Mouse (Mus musculus) limb, embryonic 11.5 days (tissue): ENCODE measurements around the gene Dio1. TPM values are rescaled to one million over a fixed set of nuclear protein-coding genes. Genes with fewer than 3 reads are reported as not detected.

Experiments used
- ATAC-seq: fragments of 200-750 bp; cut with Nextera tagmentation; 2 replicates; pipeline ENCODE4 v1.8.0; 2017; ENCODE audit warnings: low read depth; ENCODE audit not compliant: insufficient number of reproducible peaks, low FRiP score, low TSS enrichment
- DNase-seq: peaks from one replicate; pipeline ENCODE4 v3.0.0-alpha.2; 2015; ENCODE audit warnings: low spot score
- H3K27ac ChIP-seq: fragments of 300-500 bp; sonication (generic); replicated peaks from 2 replicates; pipeline ENCODE4 v1.5.1; 2014; ENCODE audit warnings: low read depth, mild to moderate bottlenecking, low read length
- H3K27me3 ChIP-seq: fragments of 300-500 bp; sonication (generic); 2 replicates; pipeline ENCODE4 v1.6.1; 2014; ENCODE audit warnings: mild to moderate bottlenecking, low read length, mixed read lengths; ENCODE audit not compliant: control insufficient read depth, insufficient read depth
- H3K36me3 ChIP-seq: fragments of 300-500 bp; sonication (generic); 2 replicates; pipeline ENCODE4 v1.6.1; 2014; ENCODE audit warnings: mild to moderate bottlenecking, low read length, moderate library complexity, mixed read lengths; ENCODE audit not compliant: control insufficient read depth, insufficient read depth
- H3K4me1 ChIP-seq: fragments of 300-500 bp; sonication (generic); 2 replicates; pipeline ENCODE4 v1.6.1; 2014; ENCODE audit warnings: low read length, mixed read lengths; ENCODE audit not compliant: control insufficient read depth, insufficient read depth
- H3K4me2 ChIP-seq: fragments of 300-500 bp; sonication (generic); 2 replicates; pipeline ENCODE4 v1.6.1; 2014; ENCODE audit warnings: low read depth, mild to moderate bottlenecking, moderate library complexity; ENCODE audit not compliant: severe bottlenecking
- H3K4me3 ChIP-seq: fragments of 300-500 bp; sonication (generic); 2 replicates; pipeline ENCODE4 v1.5.1; 2014; ENCODE audit warnings: low read depth, low read length
- H3K9ac ChIP-seq: fragments of 300-500 bp; sonication (generic); 2 replicates; pipeline ENCODE4 v1.6.1; 2014; ENCODE audit warnings: mild to moderate bottlenecking, low read length
- H3K9me3 ChIP-seq: fragments of 300-500 bp; sonication (generic); 2 replicates; pipeline ENCODE4 v1.6.1; 2016; ENCODE audit warnings: low read length; ENCODE audit not compliant: control insufficient read depth
- WGBS: fragments of 180-500 bp; shearing (Covaris S2); extraction: QIAGEN DNeasy Blood & Tissue Kit; methylation state at CpG from one replicate; pipeline ENCODE4 v1.1.7; 2014; 5-methylcytosine and 5-hydroxymethylcytosine counted together
- polyA plus RNA-seq: library from polyadenylated mRNA; unstranded; fragments of >200 nt; fragmentation: Nextera tagmentation; extraction: Ambion mirVana; gene quantifications from 2 replicates; pipeline ENCODE4 v1.2.1, GENCODE M21; 2014

The Dio1 gene
- polyA plus RNA-seq, 1 experiment from 2014 or later = not detected

- no peak for DNase-seq
- WGBS = 7% methylated on average over 7 of the region's 7 CpGs
- no peak for ATAC-seq
- Histone ChIP-seq H3K4me2 (peak overlapping the region; percentile 73), H3K27ac (0 out of 2 replicates have a peak overlapping the region, but pooled peaks have one; percentile 6), H3K27me3 (no peaks in the 10 kb centered on the region), H3K4me1 (peaks cover 10% of the 10 kb centered on the region), H3K36me3 (no peaks in the 10 kb centered on the region; the same call in 1 of the 2 replicates), H3K4me3 (peak overlapping the region; percentile 68), H3K9ac (peak overlapping the region; percentile 63), H3K9me3 (no peaks in the 10 kb centered on the region)
Observed at GRCm38 (mm10) chr4:107314479-107314805, 7.5 kb upstream of the Dio1 start.

GRCm38 (mm10) chr4:107313690-107314478, 6.9 kb upstream of the Dio1 start, which contains the start of gene Yipf1:
Gene Yipf1 (plus strand): TSS chr4:107314363.
- no peaks in the 10 kb centered on the region for H3K27me3 ChIP-seq
- no peaks in the 10 kb centered on the region for H3K9me3 ChIP-seq
- H3K9ac ChIP-seq = peak within 1 kb of the TSS; percentile 63
- no peaks in the 10 kb centered on the region for H3K36me3 ChIP-seq
- 2% methylated on average over 29 of the region's 29 CpGs for WGBS
- DNase-seq (peak; percentile 86), ATAC-seq (peak; percentile 88)
- 0 out of 2 replicates have a peak within 1 kb of the TSS, but pooled peaks have one; percentile 6 for H3K27ac ChIP-seq
- peak within 1 kb of the TSS; percentile 73 for H3K4me2 ChIP-seq
- H3K4me1 ChIP-seq = peaks cover 10% of the 10 kb centered on the region
- H3K4me3 ChIP-seq = peak within 1 kb of the TSS; percentile 68

GRCm38 (mm10) chr4:107303531-107303930, 3.4 kb downstream of the Dio1 start:
- H3K36me3 ChIP-seq = no peaks in the 10 kb centered on the region
- H3K4me1 ChIP-seq = no peaks in the 10 kb centered on the region
- DNase-seq = no peak
- H3K27me3 ChIP-seq = no peaks in the 10 kb centered on the region
- no peak overlapping the region for H3K4me2 ChIP-seq
- H3K4me3 ChIP-seq = no peak overlapping the region
- WGBS = 58% methylated on average over 3 of the region's 3 CpGs
- no peak for ATAC-seq
- no peaks in the 10 kb centered on the region for H3K9me3 ChIP-seq
- no peak overlapping the region for H3K9ac ChIP-seq
- no peak overlapping the region for H3K27ac ChIP-seq

GRCm38 (mm10) chr4:107302832-107303231, 4.1 kb downstream of the Dio1 start:
- Histone ChIP-seq H3K36me3 (no peaks in the 10 kb centered on the region), H3K9ac (no peak overlapping the region), H3K4me2 (no peak overlapping the region), H3K4me3 (no peak overlapping the region), H3K27me3 (no peaks in the 10 kb centered on the region), H3K27ac (no peak overlapping the region), H3K9me3 (no peaks in the 10 kb centered on the region), H3K4me1 (no peaks in the 10 kb centered on the region)
- WGBS = 74% methylated on average over 4 of the region's 4 CpGs
- ATAC-seq = no peak
- DNase-seq = no peak

GRCm38 (mm10) chr4:107302221-107302620, 4.7 kb downstream of the Dio1 start:
- ATAC-seq (no peak), DNase-seq (no peak)
- 88% methylated on average over 9 of the region's 9 CpGs for WGBS
- Histone ChIP-seq H3K27me3 (no peaks in the 10 kb centered on the region), H3K4me3 (no peak overlapping the region), H3K9ac (no peak overlapping the region), H3K36me3 (no peaks in the 10 kb centered on the region), H3K9me3 (no peaks in the 10 kb centered on the region), H3K4me1 (no peaks in the 10 kb centered on the region), H3K27ac (no peak overlapping the region), H3K4me2 (no peak overlapping the region)

- WGBS = 95% methylated on average over 1 of the region's 1 CpGs
- Histone ChIP-seq H3K9me3 (no peaks in the 10 kb centered on the region), H3K4me2 (no peak overlapping the region), H3K4me3 (no peak overlapping the region), H3K27ac (no peak overlapping the region), H3K36me3 (no peaks in the 10 kb centered on the region), H3K9ac (no peak overlapping the region), H3K27me3 (no peaks in the 10 kb centered on the region), H3K4me1 (no peaks in the 10 kb centered on the region)
- DNase-seq (no peak), ATAC-seq (0 out of 2 replicates have a peak, but pooled peaks have one; percentile 21)
Observed at GRCm38 (mm10) chr4:107300902-107301555, 5.9 kb downstream of the Dio1 start.

GRCm38 (mm10) chr4:107300371-107300770, 6.6 kb downstream of the Dio1 start:
- Histone ChIP-seq H3K4me1 (no peaks in the 10 kb centered on the region), H3K9ac (no peak overlapping the region), H3K36me3 (no peaks in the 10 kb centered on the region), H3K27me3 (no peaks in the 10 kb centered on the region), H3K27ac (no peak overlapping the region), H3K9me3 (no peaks in the 10 kb centered on the region), H3K4me3 (no peak overlapping the region), H3K4me2 (no peak overlapping the region)
- DNase-seq (no peak), ATAC-seq (no peak)
- WGBS = 81% methylated on average over 4 of the region's 4 CpGs

- H3K9ac ChIP-seq = no peak overlapping the region
- H3K4me2 ChIP-seq = no peak overlapping the region
- H3K27ac ChIP-seq = no peak overlapping the region
- H3K27me3 ChIP-seq = no peaks in the 10 kb centered on the region
- H3K9me3 ChIP-seq = no peaks in the 10 kb centered on the region
- H3K36me3 ChIP-seq = no peaks in the 10 kb centered on the region
- ATAC-seq = no peak
- no peak overlapping the region for H3K4me3 ChIP-seq
- no peak for DNase-seq
- 85% methylated on average over 7 of the region's 7 CpGs for WGBS
- no peaks in the 10 kb centered on the region for H3K4me1 ChIP-seq
Observed at GRCm38 (mm10) chr4:107299779-107300340, 7.1 kb downstream of the Dio1 start.
